Mouse (Mus musculus): ENCODE results near the gene Klf15. TPM values are rescaled to one million over a fixed set of nuclear protein-coding genes. Genes with fewer than 3 reads are reported as not detected.
A peak's percentile ranks its signal among the peaks of the same experiment; 100 is the strongest.

The Klf15 gene
- polyA plus RNA-seq, 1 experiment from 2014 or later: 11.6 TPM

- no peak overlapping the region for H3K9ac ChIP-seq (replicated peaks; ENCODE audit: low read depth, low read length)
- H3K27ac ChIP-seq (ENCODE audit: low read length): no peak overlapping the region
- ATAC-seq: no peak
- WGBS: 95% methylated on average over 5 of the region's 5 CpGs
- no peak overlapping the region for H3K4me2 ChIP-seq (ENCODE audit: low read length)
- H3K27me3 ChIP-seq (replicated peaks; ENCODE audit: control insufficient read depth, insufficient read depth, low read length): no peaks in the 10 kb centered on the region
- no peaks in the 10 kb centered on the region for H3K36me3 ChIP-seq (ENCODE audit: control insufficient read depth, insufficient read depth)
- peaks cover 19% of the 10 kb centered on the region for H3K4me1 ChIP-seq (replicated peaks; ENCODE audit: control insufficient read depth, insufficient read depth, low read length)
- H3K9me3 ChIP-seq (ENCODE audit: control insufficient read depth, low read length): no peaks in the 10 kb centered on the region
- H3K4me3 ChIP-seq (replicated peaks; ENCODE audit: low read length): no peak overlapping the region
Observed at GRCm38 (mm10) chr6:90512416-90512815, 50.0 kb downstream of the Klf15 start.

DNA sequence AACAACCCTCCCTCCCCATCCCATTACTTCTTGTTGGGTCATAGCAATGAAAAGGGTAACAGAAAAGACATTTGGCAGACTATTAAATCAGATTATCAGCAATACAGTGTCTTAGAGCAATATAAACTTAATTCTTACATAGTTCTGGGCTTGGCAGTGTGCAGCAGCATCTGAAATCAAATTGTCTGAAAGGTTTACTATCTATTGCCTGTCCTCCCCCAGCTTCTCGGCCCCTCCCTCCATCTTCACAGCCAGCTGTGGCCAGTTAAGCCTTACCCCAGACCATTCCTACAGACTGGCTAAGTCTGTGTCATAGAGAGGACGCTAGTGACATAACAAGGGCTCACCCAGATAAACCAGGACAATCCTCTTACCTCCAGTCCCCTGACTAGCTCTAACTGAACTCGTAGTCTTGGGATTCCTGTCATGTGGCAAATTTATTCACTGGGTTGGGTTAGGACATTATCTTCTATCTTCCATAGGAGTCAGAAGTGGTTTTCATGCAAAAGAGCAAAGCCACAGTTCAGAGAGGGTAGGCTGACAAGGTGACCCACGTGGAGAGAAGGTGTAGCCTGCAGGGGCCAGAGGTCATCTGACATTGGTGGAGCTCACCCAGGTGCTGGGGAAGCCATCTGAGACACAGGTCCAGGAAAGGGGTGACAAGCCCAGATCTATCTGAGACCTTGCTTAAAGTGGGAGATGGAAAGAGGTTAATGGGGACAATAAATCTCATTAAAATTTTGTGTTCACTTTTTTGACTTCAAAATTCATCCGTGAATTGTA is 50.9 kb downstream of the Klf15 start:
- no peak overlapping the region for H3K9ac ChIP-seq (replicated peaks; ENCODE audit: low read depth, low read length)
- H3K4me3 ChIP-seq (replicated peaks; ENCODE audit: low read length): no peak overlapping the region

DNA sequence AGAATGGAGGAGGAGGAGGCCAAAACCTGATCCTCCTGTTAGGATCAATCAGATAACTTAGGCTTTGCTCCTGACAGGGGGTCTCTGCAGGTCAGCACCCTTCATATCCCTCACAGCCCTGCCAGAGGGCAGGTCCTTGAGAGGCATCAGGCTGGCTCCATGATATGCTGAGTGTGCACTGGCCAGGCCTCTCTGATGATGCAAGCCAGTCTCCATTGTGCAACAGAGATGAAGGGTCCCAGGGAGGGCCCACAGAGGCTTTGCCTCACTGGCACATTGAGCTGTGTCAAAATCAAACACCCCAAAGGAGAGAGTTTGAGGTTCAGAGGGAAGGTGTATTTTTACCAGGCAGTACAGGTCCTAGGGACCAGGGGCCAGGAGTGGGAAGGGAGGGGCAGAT is 52.0 kb downstream of the Klf15 start:
- Histone ChIP-seq H3K4me2 (ENCODE audit: low read length) (no peak overlapping the region), H3K4me1 (replicated peaks; ENCODE audit: control insufficient read depth, insufficient read depth, low read length) (no peaks in the 10 kb centered on the region)
- ATAC-seq: peak; percentile 8; the same call in 1 of the 2 replicates

More for the DNA sequence above, 50.9 kb downstream of the Klf15 start:
- no peaks in the 10 kb centered on the region for H3K9me3 ChIP-seq (ENCODE audit: control insufficient read depth, low read length)
- no peaks in the 10 kb centered on the region for H3K27me3 ChIP-seq (replicated peaks; ENCODE audit: control insufficient read depth, insufficient read depth, low read length)
- H3K36me3 ChIP-seq (ENCODE audit: control insufficient read depth, insufficient read depth): no peaks in the 10 kb centered on the region
- WGBS: 73% methylated on average over 5 of the region's 5 CpGs
- peaks cover 10% of the 10 kb centered on the region for H3K4me1 ChIP-seq (replicated peaks; ENCODE audit: control insufficient read depth, insufficient read depth, low read length)
- no peak overlapping the region for H3K27ac ChIP-seq (ENCODE audit: low read length)
- no peak for ATAC-seq
- H3K4me2 ChIP-seq (ENCODE audit: low read length): no peak overlapping the region

DNA sequence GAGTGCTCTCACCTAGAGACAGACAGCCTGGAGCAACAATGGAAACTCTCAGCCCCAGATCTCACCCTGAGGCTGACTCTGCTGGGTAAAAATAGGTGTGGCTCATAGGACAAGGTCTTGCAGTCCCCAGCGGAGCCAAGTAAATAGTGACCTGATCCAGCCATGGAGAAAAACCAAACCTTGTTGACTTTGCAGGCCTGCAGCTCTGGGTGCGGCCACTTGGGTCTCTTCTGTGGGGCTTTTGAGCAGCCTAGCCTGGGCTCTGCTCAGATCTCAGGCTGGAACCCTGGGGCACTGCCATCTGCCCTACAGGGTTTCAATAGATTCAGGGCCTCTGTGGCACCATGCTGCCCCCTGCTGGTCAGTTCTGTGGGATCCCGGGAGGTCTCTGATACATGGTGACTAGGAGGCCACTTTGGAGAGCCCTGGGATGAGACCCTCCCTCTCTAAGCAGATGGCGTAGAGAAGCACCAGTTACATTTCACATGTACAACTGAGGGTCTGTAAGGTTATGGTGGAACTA is 52.6 kb downstream of the Klf15 start:
- no peak overlapping the region for H3K27ac ChIP-seq (ENCODE audit: low read length)
- no peaks in the 10 kb centered on the region for H3K4me1 ChIP-seq (replicated peaks; ENCODE audit: control insufficient read depth, insufficient read depth, low read length)
- no peaks in the 10 kb centered on the region for H3K27me3 ChIP-seq (replicated peaks; ENCODE audit: control insufficient read depth, insufficient read depth, low read length)
- WGBS: 50% methylated on average over 4 of the region's 4 CpGs
- ATAC-seq: peak; percentile 84
- no peaks in the 10 kb centered on the region for H3K9me3 ChIP-seq (ENCODE audit: control insufficient read depth, low read length)
- no peak overlapping the region for H3K9ac ChIP-seq (replicated peaks; ENCODE audit: low read depth, low read length)
- H3K36me3 ChIP-seq (ENCODE audit: control insufficient read depth, insufficient read depth): no peaks in the 10 kb centered on the region
- H3K4me2 ChIP-seq (ENCODE audit: low read length): no peak overlapping the region
- H3K4me3 ChIP-seq (replicated peaks; ENCODE audit: low read length): no peak overlapping the region

More for the DNA sequence above, 52.0 kb downstream of the Klf15 start:
- H3K36me3 ChIP-seq (ENCODE audit: control insufficient read depth, insufficient read depth): no peaks in the 10 kb centered on the region
- no peak overlapping the region for H3K4me3 ChIP-seq (replicated peaks; ENCODE audit: low read length)
- no peak overlapping the region for H3K9ac ChIP-seq (replicated peaks; ENCODE audit: low read depth, low read length)
- H3K27me3 ChIP-seq (replicated peaks; ENCODE audit: control insufficient read depth, insufficient read depth, low read length): no peaks in the 10 kb centered on the region
- no peaks in the 10 kb centered on the region for H3K9me3 ChIP-seq (ENCODE audit: control insufficient read depth, low read length)
- H3K27ac ChIP-seq (ENCODE audit: low read length): no peak overlapping the region

DNA sequence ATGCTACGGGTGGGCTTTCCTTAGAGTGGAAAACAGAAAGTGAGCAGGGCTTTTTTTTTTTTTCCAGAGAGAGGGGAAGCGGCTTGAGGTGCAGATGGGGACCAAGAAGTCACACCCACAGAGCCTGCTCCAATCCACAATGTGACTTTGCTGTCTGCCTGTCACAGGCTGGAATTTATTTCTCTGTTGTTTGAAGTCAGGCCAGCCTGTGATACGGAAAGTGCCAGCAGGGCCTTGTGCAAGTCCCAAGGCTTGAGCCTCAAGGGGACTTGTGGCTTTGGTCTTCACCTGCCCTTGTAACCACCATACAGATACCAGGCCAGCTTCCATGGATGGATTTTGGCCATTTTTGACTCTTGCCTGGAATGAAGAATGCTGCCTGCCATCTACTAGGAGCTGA is 56.5 kb downstream of the Klf15 start:
- no peaks in the 10 kb centered on the region for H3K36me3 ChIP-seq (ENCODE audit: control insufficient read depth, insufficient read depth)
- no peak overlapping the region for H3K4me3 ChIP-seq (replicated peaks; ENCODE audit: low read length)
- H3K27ac ChIP-seq (ENCODE audit: low read length): no peak overlapping the region
- no peaks in the 10 kb centered on the region for H3K9me3 ChIP-seq (ENCODE audit: control insufficient read depth, low read length)
- H3K4me2 ChIP-seq (ENCODE audit: low read length): no peak overlapping the region
- no peak for ATAC-seq
- no peak overlapping the region for H3K9ac ChIP-seq (replicated peaks; ENCODE audit: low read depth, low read length)
- WGBS: 79% methylated on average over 3 of the region's 3 CpGs
- H3K4me1 ChIP-seq (replicated peaks; ENCODE audit: control insufficient read depth, insufficient read depth, low read length): no peaks in the 10 kb centered on the region
- no peaks in the 10 kb centered on the region for H3K27me3 ChIP-seq (replicated peaks; ENCODE audit: control insufficient read depth, insufficient read depth, low read length)

DNA sequence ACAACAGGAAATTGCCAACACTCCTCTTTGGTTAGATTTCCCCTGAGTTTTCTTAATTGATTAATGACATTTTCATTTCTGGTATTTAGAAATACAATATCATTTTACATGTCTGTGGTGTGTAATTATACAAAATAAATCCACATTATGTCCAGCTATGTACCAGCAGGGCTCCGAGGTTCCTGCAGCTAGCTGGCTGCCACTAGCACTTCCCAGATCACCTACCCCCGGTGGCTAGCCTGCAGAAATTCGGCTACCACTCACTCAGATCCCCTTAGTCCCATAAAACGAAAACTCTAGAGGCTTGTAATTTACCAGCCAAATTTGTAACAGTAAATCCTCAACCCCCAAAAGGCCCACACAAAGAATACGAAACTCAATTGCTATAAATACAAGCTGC is 57.0 kb downstream of the Klf15 start:
- no peaks in the 10 kb centered on the region for H3K36me3 ChIP-seq (ENCODE audit: control insufficient read depth, insufficient read depth)
- H3K27ac ChIP-seq (ENCODE audit: low read length): no peak overlapping the region
- H3K4me3 ChIP-seq (replicated peaks; ENCODE audit: low read length): no peak overlapping the region
- 65% methylated on average over 5 of the region's 5 CpGs for WGBS
- H3K27me3 ChIP-seq (replicated peaks; ENCODE audit: control insufficient read depth, insufficient read depth, low read length): no peaks in the 10 kb centered on the region
- H3K9me3 ChIP-seq (ENCODE audit: control insufficient read depth, low read length): no peaks in the 10 kb centered on the region
- H3K9ac ChIP-seq (replicated peaks; ENCODE audit: low read depth, low read length): no peak overlapping the region
- H3K4me2 ChIP-seq (ENCODE audit: low read length): no peak overlapping the region
- no peaks in the 10 kb centered on the region for H3K4me1 ChIP-seq (replicated peaks; ENCODE audit: control insufficient read depth, insufficient read depth, low read length)
- ATAC-seq: no peak

Other genes with a start within 250 kb of the Klf15 start
- not detected in 2 replicates for gene Vmn1r53, start 238.1 kb upstream of the Klf15 start, polyA plus RNA-seq (2015; fragmentation: Nextera tagmentation; extraction: Ambion mirVana)
- not detected in 2 replicates for gene Vmn1r54, start 216.3 kb upstream of the Klf15 start, polyA plus RNA-seq (2015; fragmentation: Nextera tagmentation; extraction: Ambion mirVana)
- not detected in 2 replicates for gene BC048671, start 161.4 kb upstream of the Klf15 start, polyA plus RNA-seq (2015; fragmentation: Nextera tagmentation; extraction: Ambion mirVana)
- not detected in 2 replicates for gene Chst13, start 137.4 kb upstream of the Klf15 start, polyA plus RNA-seq (2015; fragmentation: Nextera tagmentation; extraction: Ambion mirVana)
- not detected in 2 replicates for gene Uroc1, start 129.3 kb upstream of the Klf15 start, polyA plus RNA-seq (2015; fragmentation: Nextera tagmentation; extraction: Ambion mirVana)
- 10.1 and 10.4 TPM in 2 replicates for gene Zxdc, start 93.1 kb upstream of the Klf15 start, polyA plus RNA-seq (2015; fragmentation: Nextera tagmentation; extraction: Ambion mirVana)
- 4.4 and 5.4 TPM in 2 replicates for gene Cfap100, start 33.8 kb upstream of the Klf15 start, polyA plus RNA-seq (2015; fragmentation: Nextera tagmentation; extraction: Ambion mirVana)
- 33.3 and 38.0 TPM in 2 replicates for gene Aldh1l1, start 23.9 kb downstream of the Klf15 start, polyA plus RNA-seq (2015; fragmentation: Nextera tagmentation; extraction: Ambion mirVana)
- gene Slc41a3, start 142.1 kb downstream of the Klf15 start, polyA plus RNA-seq (2015; fragmentation: Nextera tagmentation; extraction: Ambion mirVana): 2.4 and 3.3 TPM in 2 replicates